Mouse (Mus musculus) embryonic fibroblast, embryonic 13.5 days (primary cell): ENCODE data around the gene Ahdc1.

Experiments used
- CTCF ChIP-seq: IDR thresholded peaks from 2 replicates; pipeline ENCODE4 v1.5.1; 2011; ENCODE audit warnings: mild to moderate bottlenecking, control low read depth, low read length, moderate library complexity, borderline replicate concordance; ENCODE audit not compliant: insufficient read depth
- POLR2A ChIP-seq: IDR thresholded peaks from 2 replicates; pipeline ENCODE4 v1.6.1; 2011; ENCODE audit warnings: low read depth, mild to moderate bottlenecking, control low read depth, low read length, moderate library complexity

DNA sequence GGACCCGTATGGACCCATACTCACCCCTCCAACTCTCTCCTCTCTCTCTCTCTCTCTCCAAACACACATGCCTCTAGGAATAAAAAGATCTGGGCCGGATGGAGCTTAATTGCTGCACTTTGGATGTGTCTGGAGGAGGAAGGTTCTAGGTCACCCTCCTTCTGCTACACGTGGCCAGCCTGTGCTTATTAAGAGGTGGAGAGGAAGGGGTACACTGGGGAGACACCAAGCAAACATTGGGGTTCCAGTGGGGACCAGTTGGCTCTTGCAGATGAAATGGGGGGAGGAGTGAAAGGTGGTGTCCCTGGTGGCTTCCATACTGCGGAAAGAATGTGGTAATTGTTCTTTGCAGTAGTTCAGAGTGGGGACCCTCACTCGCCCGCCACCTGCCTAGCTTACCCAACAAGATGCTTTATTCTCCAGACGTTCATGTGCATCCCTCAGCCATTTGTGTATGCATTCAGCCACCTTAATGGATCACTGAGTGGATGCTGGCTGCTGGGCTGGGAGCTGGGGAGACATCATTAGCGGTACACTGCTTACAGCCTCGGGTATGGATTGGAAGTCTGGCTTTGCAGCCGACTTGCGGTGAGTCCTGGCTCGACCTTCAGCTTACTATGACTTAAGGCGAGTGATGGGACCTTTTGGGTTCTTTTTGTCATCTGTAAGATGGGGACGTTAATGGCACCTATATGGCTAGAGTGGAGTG is 104.8 kb downstream of the Ahdc1 start:
- TF ChIP-seq CTCF = no peak
- TF ChIP-seq POLR2A = no peak
